Mouse (Mus musculus) adipocyte (in vitro differentiated cells): ENCODE measurements around the gene Bnip1.

ENCODE experiments used
- DNase-seq: peaks from one replicate; pipeline ENCODE4 v3.0.0-alpha.2; 2016; ENCODE audit warnings: low spot score

Gene Bnip1

DNA sequence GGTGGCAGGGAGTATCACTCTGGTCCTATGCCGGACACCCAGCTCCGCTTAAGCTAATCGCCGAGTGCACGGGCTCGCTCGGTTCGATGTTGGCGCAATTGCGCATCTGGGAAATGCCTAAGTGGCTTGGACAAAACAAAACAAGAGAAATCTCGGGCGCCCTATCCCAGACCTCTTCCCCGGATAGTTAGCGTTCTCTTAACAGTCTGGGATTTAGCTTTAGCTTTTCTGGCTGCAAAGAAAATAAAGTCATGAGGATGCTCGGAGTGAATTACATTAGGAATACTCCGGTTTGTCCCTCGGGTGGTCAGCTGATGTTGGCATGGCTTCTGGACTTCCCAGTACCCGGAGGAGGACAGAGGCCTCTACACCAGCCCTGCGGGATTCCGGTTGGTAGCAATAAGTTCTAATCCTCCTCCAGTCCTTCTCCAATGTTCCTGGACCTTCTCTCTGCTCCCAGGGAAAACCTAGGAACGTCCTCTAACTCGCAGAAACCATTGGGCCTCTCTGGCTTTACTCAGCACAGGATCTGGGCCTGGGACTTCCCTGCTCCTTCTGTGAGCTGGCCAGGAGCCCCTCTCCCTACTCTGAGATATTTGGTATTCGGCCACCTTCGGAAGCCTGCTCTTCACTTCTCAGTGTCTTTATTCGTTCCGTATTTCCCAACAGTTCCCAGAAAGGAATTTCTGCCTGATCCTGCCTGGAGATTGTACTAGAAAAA lies 59.0 kb downstream of the Bnip1 start:
- DNase-seq: no peak

DNA sequence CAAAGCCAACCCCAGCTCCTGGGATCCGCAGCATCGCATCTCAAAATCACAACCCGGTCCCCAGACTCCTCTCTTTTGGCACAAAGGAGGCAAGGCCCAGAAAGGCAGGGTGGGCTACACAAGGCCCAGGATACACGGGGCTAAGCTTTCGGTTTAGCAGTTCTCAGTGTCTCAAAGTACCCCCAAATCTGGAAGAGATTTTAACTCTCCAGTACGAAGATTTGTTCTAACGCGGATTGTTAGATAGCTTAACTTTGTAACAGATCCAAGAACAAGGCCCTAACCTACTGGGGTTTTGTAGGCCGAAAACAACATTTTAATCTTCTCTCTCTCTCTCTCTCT lies 59.5 kb downstream of the Bnip1 start:
- no peak for DNase-seq

DNA sequence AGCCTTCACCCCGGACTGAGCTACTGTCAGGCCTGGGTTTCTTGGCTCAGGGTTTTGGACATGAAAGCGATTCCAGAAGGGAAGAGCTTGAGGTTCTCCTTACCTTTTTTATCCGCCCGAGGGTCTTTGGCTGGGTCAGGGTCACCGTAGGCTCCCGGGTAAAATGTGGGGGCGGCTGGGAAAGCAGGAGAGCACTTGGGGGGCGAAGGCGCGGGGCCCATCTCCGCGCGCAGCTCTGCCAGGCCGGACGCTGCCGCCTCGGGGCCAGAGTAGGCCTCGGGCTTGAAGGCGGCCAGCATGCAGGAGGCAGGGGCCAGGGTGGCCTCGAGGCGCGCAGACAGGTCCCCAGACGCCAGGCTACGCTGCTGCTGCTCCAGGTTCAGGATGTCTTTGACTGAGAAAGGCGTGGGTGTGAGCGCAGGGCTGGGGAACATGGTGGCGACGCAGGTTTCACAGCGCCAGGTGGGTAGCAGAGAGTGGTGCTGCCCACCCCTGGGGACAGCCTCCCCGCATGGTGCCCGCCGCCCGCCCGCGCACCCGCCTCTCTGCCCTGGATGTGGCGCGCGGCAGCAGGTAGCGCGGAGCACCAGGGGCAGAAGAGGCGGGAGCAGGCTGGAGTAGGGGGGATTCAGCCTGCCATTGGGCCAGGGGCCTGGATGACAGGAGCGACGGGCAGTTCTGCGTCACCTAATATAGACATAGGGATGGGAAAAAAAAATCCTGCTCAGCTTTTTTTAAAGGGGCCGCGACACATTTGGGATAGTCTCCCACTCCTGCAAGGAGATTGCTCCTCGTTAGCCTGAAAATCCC lies 60.3 kb downstream of the Bnip1 start:
- DNase-seq: no peak

DNA sequence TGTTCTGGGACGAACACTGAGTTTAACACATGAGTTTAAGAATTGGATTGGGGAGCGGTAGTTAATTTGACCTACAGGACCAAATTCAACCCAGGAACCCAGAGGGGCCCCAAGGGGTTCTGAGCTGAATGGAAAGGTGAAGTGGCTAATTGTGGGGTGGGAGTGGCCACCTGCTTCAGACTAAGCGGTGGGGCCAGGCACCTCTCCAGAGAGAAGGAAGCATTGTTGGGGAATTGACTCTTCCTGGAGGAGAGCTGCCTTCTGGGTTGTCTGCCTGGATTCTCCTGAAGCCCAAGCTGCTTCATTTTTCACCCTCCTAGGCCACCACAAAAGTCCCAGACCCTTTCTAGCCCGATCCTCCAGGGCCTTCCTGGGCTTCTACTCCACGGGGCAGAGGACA lies 61.1 kb downstream of the Bnip1 start:
- no peak for DNase-seq
